Mouse (Mus musculus): ENCODE data around the gene Rasl10b.

Gene Rasl10b

GRCm38 (mm10) chr11:83432533-83432932, 23.6 kb downstream of the Rasl10b start:
- no peak for DNase-seq (ENCODE audit: low spot score in 2 of 2)

- DNase-seq (ENCODE audit: low spot score in 2 of 2), result no peak
Measured at GRCm38 (mm10) chr11:83437377-83437776, 28.4 kb downstream of the Rasl10b start, which contains the start of gene 1700020L24Rik. TSS of gene 1700020L24Rik (plus strand) at chr11:83437677.

- no peak for DNase-seq (ENCODE audit: low spot score in 2 of 2)
Measured at GRCm38 (mm10) chr11:83439426-83440060, 30.6 kb downstream of the Rasl10b start.

- DNase-seq (ENCODE audit: low spot score in 2 of 2), result peak; percentile 83 to 86
Measured at GRCm38 (mm10) chr11:83440081-83441064, 31.4 kb downstream of the Rasl10b start.

- DNase-seq (ENCODE audit: low spot score in 2 of 2), result no peak
Measured at GRCm38 (mm10) chr11:83441235-83441634, 32.3 kb downstream of the Rasl10b start.

GRCm38 (mm10) chr11:83442596-83443267, 33.8 kb downstream of the Rasl10b start:
- DNase-seq (ENCODE audit: low spot score in 2 of 2), result peak; percentile 78 to 84

- no peak for DNase-seq (ENCODE audit: low spot score in 2 of 2)
Measured at GRCm38 (mm10) chr11:83443824-83444223, 34.9 kb downstream of the Rasl10b start.

- no peak for DNase-seq (ENCODE audit: low spot score in 2 of 2)
Measured at GRCm38 (mm10) chr11:83445001-83445400, 36.1 kb downstream of the Rasl10b start.

GRCm38 (mm10) chr11:83447612-83448011, 38.7 kb downstream of the Rasl10b start:
- no peak for DNase-seq (ENCODE audit: low spot score in 2 of 2)

- DNase-seq (ENCODE audit: low spot score in 2 of 2), result no peak
Measured at GRCm38 (mm10) chr11:83448021-83448926, 39.3 kb downstream of the Rasl10b start.

GRCm38 (mm10) chr11:83448927-83449236, 39.9 kb downstream of the Rasl10b start:
- DNase-seq (ENCODE audit: low spot score in 2 of 2), result no peak

GRCm38 (mm10) chr11:83449298-83449697, 40.4 kb downstream of the Rasl10b start:
- DNase-seq (ENCODE audit: low spot score in 2 of 2), result no peak

- no peak for DNase-seq (ENCODE audit: low spot score in 2 of 2)
Measured at GRCm38 (mm10) chr11:83450550-83450949, 41.6 kb downstream of the Rasl10b start.

- no peak for DNase-seq (ENCODE audit: low spot score in 2 of 2)
Measured at GRCm38 (mm10) chr11:83451281-83451680, 42.3 kb downstream of the Rasl10b start.

GRCm38 (mm10) chr11:83454548-83454947, 45.6 kb downstream of the Rasl10b start:
- DNase-seq (ENCODE audit: low spot score in 2 of 2), result no peak

- DNase-seq (ENCODE audit: low spot score in 2 of 2), result no peak
Measured at GRCm38 (mm10) chr11:83455608-83456007, 46.7 kb downstream of the Rasl10b start.

- DNase-seq (ENCODE audit: low spot score in 2 of 2), result no peak
Measured at GRCm38 (mm10) chr11:83457257-83457656, 48.3 kb downstream of the Rasl10b start.

- DNase-seq (ENCODE audit: low spot score in 2 of 2), result no peak
Measured at GRCm38 (mm10) chr11:83457912-83458601, 49.1 kb downstream of the Rasl10b start.

GRCm38 (mm10) chr11:83461462-83462027, 52.6 kb downstream of the Rasl10b start:
- DNase-seq (ENCODE audit: low spot score in 2 of 2), result no peak

- DNase-seq (ENCODE audit: low spot score in 2 of 2), result no peak
Measured at GRCm38 (mm10) chr11:83462711-83463244, 53.8 kb downstream of the Rasl10b start, which contains the start of gene Mmp28. TSS of gene Mmp28 (minus strand) at chr11:83463071.

Data from frontal cortex, postnatal 36 days (tissue).